Mouse (Mus musculus): ENCODE results near the gene Pakap. TPM values are rescaled to one million over a fixed set of nuclear protein-coding genes. Genes with fewer than 3 reads are reported as not detected.

Gene Pakap
- polyA plus RNA-seq, 1 experiment: not detected

DNA sequence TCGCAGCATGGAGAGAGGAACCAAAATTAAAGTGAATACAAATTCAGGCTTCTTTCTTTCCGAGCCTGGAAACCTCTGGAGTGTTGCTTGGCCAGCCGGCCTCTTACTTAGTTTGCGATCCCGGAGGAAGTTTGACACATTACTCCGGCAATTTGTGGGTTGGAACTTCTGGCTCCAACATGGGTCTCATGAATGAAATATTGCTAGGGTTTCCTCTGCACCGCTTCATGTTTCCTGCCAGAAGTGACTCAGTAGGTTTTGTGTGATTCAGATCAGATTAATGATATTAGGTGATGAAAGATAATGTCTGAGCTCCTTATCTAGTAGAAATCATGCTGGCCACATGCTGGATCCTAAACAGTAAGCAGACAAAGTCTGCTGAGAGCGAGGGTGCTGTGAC is 293.9 kb downstream of the Pakap start:
- Histone ChIP-seq H3K4me3 (ENCODE audit: insufficient read depth, low read length) (no peak overlapping the region), H3K4me1 (ENCODE audit: control insufficient read depth, insufficient read depth, low read length) (no peaks in the 10 kb centered on the region), H3K27ac (ENCODE audit: insufficient read depth, low read depth, low read length) (no peak overlapping the region)
- TF ChIP-seq CTCF (IDR thresholded peaks at IDR 0.05; ENCODE audit: low read depth, low read length): no peak
- no peak for TF ChIP-seq POLR2A (IDR thresholded peaks at IDR 0.05; ENCODE audit: borderline replicate concordance, low read depth, low read length)

DNA sequence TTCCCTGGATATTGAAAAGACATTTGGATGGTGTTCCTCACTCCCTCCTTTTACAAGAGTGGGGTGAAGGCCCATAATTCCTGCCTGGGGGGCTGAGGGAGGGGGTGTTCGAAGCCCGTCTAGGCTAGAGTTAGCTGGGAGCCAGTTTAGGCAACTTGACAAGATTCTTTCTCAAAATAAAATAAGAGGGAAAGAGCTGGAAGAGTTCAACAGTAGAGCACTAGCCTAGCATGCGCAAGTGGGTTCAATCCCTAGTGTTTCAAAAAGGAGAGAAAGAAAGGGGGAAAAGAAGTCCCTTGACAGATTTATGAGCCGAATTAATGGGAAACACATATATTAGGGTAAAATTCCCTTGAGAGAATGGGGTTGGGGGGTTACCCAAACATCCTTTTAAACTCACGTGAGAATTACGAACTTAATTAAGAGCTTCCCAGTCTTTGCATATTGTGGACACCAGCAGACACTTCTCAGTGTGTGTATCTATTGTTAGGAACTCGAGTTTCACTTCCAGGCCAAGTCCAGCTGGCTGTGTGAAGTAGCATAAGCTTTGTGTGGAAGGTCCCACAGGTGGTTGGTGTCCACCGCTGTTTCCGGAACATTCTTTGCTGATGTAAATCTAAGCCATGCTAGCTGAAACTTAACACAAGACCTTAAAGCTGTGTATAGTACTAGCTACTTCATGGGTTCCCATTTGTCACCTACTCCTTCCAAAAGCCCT is 294.4 kb downstream of the Pakap start:
- no peak for TF ChIP-seq CTCF (IDR thresholded peaks at IDR 0.05; ENCODE audit: low read depth, low read length)
- TF ChIP-seq POLR2A (IDR thresholded peaks at IDR 0.05; ENCODE audit: borderline replicate concordance, low read depth, low read length): no peak
- no peaks in the 10 kb centered on the region for H3K4me1 ChIP-seq (ENCODE audit: control insufficient read depth, insufficient read depth, low read length)
- H3K4me3 ChIP-seq (ENCODE audit: insufficient read depth, low read length): no peak overlapping the region
- no peak overlapping the region for H3K27ac ChIP-seq (ENCODE audit: insufficient read depth, low read depth, low read length)

DNA sequence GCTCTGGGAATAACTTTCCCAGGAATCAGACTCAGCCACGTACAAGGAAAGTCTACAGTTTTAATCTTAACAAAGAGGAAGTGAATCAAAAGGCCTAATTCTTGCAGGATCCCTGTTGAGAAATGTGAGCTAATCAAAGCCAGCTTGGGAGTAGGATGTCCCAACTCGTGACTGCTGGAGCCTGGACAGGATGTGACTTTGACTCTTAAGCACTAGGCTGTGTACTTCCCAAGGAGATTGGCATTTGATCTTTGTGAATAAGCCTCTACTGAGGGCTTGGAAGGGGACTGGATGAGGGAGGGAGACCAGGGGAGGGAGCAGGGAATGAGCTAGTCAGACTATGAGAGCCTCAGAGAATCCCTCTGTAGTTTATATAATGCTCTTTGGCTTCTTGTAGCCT is 298.1 kb downstream of the Pakap start:
- Histone ChIP-seq H3K4me3 (ENCODE audit: insufficient read depth, low read length) (no peak overlapping the region), H3K4me1 (ENCODE audit: control insufficient read depth, insufficient read depth, low read length) (no peaks in the 10 kb centered on the region), H3K27ac (ENCODE audit: insufficient read depth, low read depth, low read length) (no peak overlapping the region)
- TF ChIP-seq POLR2A (IDR thresholded peaks at IDR 0.05; ENCODE audit: borderline replicate concordance, low read depth, low read length) (no peak), CTCF (IDR thresholded peaks at IDR 0.05; ENCODE audit: low read depth, low read length) (no peak)

DNA sequence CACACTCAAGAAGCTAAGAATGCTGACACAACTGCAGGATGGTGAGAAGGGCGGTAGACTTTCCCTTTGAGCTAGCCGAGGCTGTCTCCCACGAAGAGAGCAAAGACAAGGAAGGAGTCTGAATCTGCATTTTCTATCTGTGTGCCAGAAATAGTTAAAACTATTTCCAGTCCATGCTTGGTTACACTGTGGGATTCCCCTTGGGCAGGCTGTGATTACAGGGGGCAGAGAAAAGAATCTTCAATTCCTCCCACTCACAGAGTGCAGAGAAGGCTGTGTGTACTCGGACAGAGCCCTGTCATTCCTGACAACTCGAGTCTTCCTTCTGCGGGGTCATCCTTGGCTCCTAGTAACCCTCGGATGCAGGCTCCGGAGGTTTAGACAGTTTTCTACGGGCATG is 299.0 kb downstream of the Pakap start:
- TF ChIP-seq POLR2A (IDR thresholded peaks at IDR 0.05; ENCODE audit: borderline replicate concordance, low read depth, low read length) (no peak), CTCF (IDR thresholded peaks at IDR 0.05; ENCODE audit: low read depth, low read length) (no peak)
- Histone ChIP-seq H3K4me3 (ENCODE audit: insufficient read depth, low read length) (no peak overlapping the region), H3K4me1 (ENCODE audit: control insufficient read depth, insufficient read depth, low read length) (no peaks in the 10 kb centered on the region), H3K27ac (ENCODE audit: insufficient read depth, low read depth, low read length) (no peak overlapping the region)

DNA sequence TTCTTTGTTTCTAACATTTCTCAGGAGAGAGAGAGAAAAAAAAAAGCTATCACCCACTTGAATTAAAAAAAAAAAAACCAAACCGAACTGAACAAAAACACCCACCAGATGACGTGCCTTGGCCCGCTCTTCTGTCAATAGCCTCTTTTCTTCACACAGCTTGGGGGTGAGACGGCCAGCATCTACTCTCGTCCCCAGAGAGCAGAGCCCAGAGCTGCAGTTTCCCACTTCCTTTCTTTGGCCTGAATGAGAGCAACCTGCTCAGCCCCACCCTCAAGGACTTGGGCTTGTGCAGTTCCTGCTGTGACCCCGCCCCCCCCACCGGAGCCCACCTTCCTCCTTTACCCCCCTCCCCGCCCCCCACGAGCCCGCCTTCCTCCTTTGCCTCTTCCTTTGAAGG is 299.5 kb downstream of the Pakap start:
- no peak overlapping the region for H3K27ac ChIP-seq (ENCODE audit: insufficient read depth, low read depth, low read length)
- no peaks in the 10 kb centered on the region for H3K4me1 ChIP-seq (ENCODE audit: control insufficient read depth, insufficient read depth, low read length)
- no peak overlapping the region for H3K4me3 ChIP-seq (ENCODE audit: insufficient read depth, low read length)

DNA sequence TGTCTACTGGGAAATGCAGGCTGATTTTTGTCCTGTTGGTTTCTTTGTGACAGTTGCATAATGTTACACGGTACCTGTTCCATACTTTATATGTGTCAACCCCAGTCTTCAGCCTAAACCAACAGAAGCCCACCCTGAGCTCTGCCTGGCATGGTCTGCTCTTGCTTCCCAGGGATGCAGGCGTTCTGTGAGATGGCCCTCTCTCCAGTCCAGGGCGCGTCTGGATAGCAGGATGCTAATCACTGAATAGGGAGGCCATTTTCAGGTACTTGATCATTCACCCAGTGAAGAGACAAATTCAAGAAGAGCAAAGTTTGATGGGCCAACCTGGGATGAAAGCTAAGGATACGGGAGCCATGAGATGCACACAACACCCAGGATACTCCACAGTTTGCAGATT is 311.2 kb downstream of the Pakap start:
- Histone ChIP-seq H3K27ac (ENCODE audit: insufficient read depth, low read depth, low read length) (no peak overlapping the region), H3K4me3 (ENCODE audit: insufficient read depth, low read length) (no peak overlapping the region), H3K4me1 (ENCODE audit: control insufficient read depth, insufficient read depth, low read length) (no peaks in the 10 kb centered on the region)
- TF ChIP-seq CTCF (IDR thresholded peaks at IDR 0.05; ENCODE audit: low read depth, low read length) (no peak), POLR2A (IDR thresholded peaks at IDR 0.05; ENCODE audit: borderline replicate concordance, low read depth, low read length) (no peak)

More for the DNA sequence above, 299.5 kb downstream of the Pakap start:
- TF ChIP-seq CTCF (IDR thresholded peaks at IDR 0.05; ENCODE audit: low read depth, low read length) (no peak), POLR2A (IDR thresholded peaks at IDR 0.05; ENCODE audit: borderline replicate concordance, low read depth, low read length) (no peak)

DNA sequence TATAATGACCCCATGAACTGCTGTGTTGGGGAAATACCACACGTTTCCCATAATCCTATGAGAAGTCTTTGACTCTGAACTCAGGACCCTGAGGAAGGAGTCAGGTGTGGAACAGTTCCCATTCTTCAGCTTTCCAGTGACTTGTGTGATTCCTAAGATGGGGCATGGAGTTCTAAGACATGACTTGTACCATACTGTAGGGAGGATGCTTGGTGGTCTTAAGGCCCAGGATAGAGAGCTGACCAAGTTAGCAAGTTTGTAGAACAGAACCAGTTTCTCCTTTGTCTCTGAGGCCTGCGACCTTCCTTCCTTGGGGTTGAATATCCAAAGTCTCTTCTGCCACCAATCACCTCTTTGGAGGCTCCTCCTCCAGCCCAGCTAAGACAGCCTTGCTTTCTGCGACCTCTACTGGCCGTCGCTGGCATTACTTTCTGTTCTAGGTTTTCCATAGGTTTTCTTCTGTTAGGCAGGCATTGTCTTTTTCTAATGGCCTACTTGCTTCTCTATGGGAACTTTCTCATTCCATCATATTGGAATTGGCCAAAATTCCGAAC is 311.9 kb downstream of the Pakap start:
- Histone ChIP-seq H3K4me1 (ENCODE audit: control insufficient read depth, insufficient read depth, low read length) (no peaks in the 10 kb centered on the region), H3K4me3 (ENCODE audit: insufficient read depth, low read length) (no peak overlapping the region), H3K27ac (ENCODE audit: insufficient read depth, low read depth, low read length) (no peak overlapping the region)
- TF ChIP-seq CTCF (IDR thresholded peaks at IDR 0.05; ENCODE audit: low read depth, low read length) (peak; percentile 67), POLR2A (IDR thresholded peaks at IDR 0.05; ENCODE audit: borderline replicate concordance, low read depth, low read length) (no peak)

DNA sequence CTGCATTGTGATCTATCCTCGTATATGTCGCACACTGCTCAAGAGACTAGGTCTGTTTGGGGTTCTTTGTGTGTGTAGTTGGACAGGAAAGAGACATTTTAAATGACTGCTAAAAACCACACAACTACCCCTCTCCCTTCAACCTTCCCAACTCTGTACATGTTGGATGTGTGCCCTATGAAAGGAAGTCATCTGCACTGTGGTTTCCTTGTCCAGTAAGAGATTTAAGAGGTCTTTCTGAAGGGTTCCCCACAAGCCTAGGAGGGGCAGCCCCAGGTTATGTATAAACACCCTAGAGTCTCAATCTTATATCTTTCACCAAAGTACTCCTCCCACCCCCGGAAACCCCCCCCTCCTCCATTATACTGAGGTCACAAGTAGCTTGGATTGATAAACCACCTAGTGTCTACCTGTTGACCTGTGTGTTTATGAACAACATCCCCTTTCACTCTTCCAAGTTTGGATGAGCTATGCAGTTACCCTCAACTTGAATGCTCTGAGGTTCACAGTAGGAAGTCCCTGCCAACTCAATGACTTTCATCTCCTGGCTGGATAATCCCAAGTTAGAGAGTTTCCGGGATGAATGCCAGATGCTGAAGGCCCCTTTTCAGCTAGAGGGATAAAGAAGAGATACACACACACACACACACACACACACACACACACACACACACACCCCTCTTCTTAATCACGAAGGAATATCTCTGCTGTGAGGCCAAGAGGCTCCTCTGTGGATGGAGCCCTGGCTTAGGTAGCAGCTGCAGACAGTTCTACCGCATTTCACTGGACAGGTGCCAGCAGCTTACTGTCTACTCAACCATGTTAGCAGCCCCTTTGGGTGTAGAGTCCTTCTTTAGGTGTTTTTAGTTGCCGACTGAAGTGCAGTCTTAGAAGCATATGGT is 315.8 kb downstream of the Pakap start:
- Histone ChIP-seq H3K4me1 (ENCODE audit: control insufficient read depth, insufficient read depth, low read length) (no peaks in the 10 kb centered on the region), H3K27ac (ENCODE audit: insufficient read depth, low read depth, low read length) (no peak overlapping the region), H3K4me3 (ENCODE audit: insufficient read depth, low read length) (no peak overlapping the region)
- TF ChIP-seq CTCF (IDR thresholded peaks at IDR 0.05; ENCODE audit: low read depth, low read length) (no peak), POLR2A (IDR thresholded peaks at IDR 0.05; ENCODE audit: borderline replicate concordance, low read depth, low read length) (no peak)

DNA sequence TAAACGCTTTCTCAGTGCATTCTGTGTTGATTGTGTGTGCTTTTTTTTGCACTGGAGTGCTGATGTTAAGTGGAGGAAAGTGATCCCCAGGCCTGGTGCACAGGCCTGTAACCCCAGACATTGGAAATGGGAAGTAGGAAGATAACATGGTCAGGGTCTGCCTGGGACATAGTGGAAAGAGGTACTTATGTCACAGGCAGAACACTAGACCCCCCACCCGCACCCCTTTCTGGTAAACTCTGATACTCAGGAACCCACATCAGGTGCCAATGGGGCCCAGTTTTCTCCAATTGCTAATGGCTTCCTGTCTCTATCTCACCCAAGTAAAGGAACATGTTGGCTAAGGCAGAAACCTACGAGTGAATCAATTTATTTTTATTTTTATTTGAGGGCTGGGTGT is 316.5 kb downstream of the Pakap start:
- no peak overlapping the region for H3K4me3 ChIP-seq (ENCODE audit: insufficient read depth, low read length)
- no peaks in the 10 kb centered on the region for H3K4me1 ChIP-seq (ENCODE audit: control insufficient read depth, insufficient read depth, low read length)
- H3K27ac ChIP-seq (ENCODE audit: insufficient read depth, low read depth, low read length): no peak overlapping the region
- TF ChIP-seq CTCF (IDR thresholded peaks at IDR 0.05; ENCODE audit: low read depth, low read length) (no peak), POLR2A (IDR thresholded peaks at IDR 0.05; ENCODE audit: borderline replicate concordance, low read depth, low read length) (no peak)

DNA sequence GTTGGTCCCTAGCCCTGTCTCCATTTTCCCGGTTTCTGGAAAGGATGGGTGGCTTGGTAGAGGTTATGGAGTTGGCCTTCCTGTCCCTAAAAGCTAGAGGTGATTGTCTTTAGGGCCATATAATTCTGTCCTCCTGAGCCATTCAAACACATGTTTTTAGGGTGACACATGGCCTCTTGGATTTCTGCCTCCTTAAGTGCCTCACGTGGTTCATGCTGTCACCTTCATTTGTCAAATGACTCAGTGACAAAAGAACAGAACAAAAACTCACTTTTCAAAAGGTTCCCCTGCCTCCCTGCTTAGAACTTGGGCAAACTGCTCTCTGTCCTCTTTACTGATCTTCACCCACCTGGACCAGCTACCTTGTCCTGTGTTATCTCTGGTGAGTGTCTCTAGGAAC is 317.2 kb downstream of the Pakap start:
- Histone ChIP-seq H3K4me1 (ENCODE audit: control insufficient read depth, insufficient read depth, low read length) (no peaks in the 10 kb centered on the region), H3K4me3 (ENCODE audit: insufficient read depth, low read length) (no peak overlapping the region), H3K27ac (ENCODE audit: insufficient read depth, low read depth, low read length) (no peak overlapping the region)
- no peak for TF ChIP-seq CTCF (IDR thresholded peaks at IDR 0.05; ENCODE audit: low read depth, low read length)
- TF ChIP-seq POLR2A (IDR thresholded peaks at IDR 0.05; ENCODE audit: borderline replicate concordance, low read depth, low read length): no peak

All from bone marrow macrophage, adult 2 months (primary cell).